ENCODE assay signal across 7 mouse cellular contexts in the genomic region with DNA sequence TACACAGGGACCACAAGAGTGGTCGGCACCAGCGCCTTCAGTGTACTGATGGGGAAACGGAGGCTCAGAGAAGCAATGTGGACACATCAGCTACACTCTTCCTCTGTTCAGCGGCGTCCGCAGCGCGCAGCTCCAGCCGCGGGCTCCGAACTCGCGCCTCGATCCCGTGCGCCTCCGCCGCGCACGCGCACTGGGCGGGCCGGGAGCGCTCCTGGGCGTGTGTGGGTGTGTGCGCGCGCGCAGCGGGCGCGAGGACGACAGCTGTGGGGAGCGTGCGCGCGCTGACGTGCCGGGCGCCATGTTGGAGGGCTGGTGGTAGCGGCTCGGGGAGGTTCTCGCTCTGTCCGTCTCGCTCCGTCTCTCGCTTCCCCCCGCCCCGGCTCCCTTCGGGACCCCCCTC. TPM values are rescaled to one million over a fixed set of nuclear protein-coding genes. Genes with fewer than 3 reads are reported as not detected.
A peak's percentile ranks its signal among the peaks of the same experiment; 100 is the strongest.
DNase-seq lines count a peak whose midpoint lies in the region; ATAC-seq lines count a peak whose summit lies in the region.

TSS of gene Ppp4r2 (plus strand) at position 268 of the 400 bp plus-strand sequence.

- H3K4me2 ChIP-seq in midbrain, embryonic 13.5 days (replicated peaks), result peak within 1 kb of the TSS; percentile 65

- H3K27me3 ChIP-seq in embryonic facial prominence, embryonic 10.5 days (replicated peaks; ENCODE audit: low read depth, poor library complexity, severe bottlenecking), result no peaks in the 10 kb centered on the region
- H3K27me3 ChIP-seq in limb, embryonic 10.5 days (ENCODE audit: low read depth, poor library complexity, severe bottlenecking), result no peaks in the 10 kb centered on the region
- no peaks in the 10 kb centered on the region for H3K27me3 ChIP-seq in midbrain, embryonic 13.5 days

- peaks cover 38% of the 10 kb centered on the region for H3K36me3 ChIP-seq in embryonic facial prominence, embryonic 10.5 days (replicated peaks)
- peaks cover 40% of the 10 kb centered on the region for H3K36me3 ChIP-seq in limb, embryonic 10.5 days
- peaks cover 26% of the 10 kb centered on the region for H3K36me3 ChIP-seq in midbrain, embryonic 13.5 days

- ATAC-seq in granulocyte monocyte progenitor cell, adult 5-6 weeks (replicated peaks; ENCODE audit: poor library complexity, severe bottlenecking), result peak; percentile 95
- peak; percentile 95 for ATAC-seq in midbrain, embryonic 13.5 days

- H3K9me3 ChIP-seq in embryonic facial prominence, embryonic 10.5 days, result no peaks in the 10 kb centered on the region
- H3K9me3 ChIP-seq in limb, embryonic 10.5 days (replicated peaks), result no peaks in the 10 kb centered on the region
- H3K9me3 ChIP-seq in midbrain, embryonic 13.5 days, result no peaks in the 10 kb centered on the region

- H3K4me3 ChIP-seq in embryonic facial prominence, embryonic 10.5 days, result peak within 1 kb of the TSS; percentile 92
- peak within 1 kb of the TSS; percentile 93 for H3K4me3 ChIP-seq in limb, embryonic 10.5 days
- H3K4me3 ChIP-seq in midbrain, embryonic 13.5 days (replicated peaks), result peak within 1 kb of the TSS; percentile 88

- H3K9ac ChIP-seq in midbrain, embryonic 13.5 days (replicated peaks), result peak within 1 kb of the TSS; percentile 87

- DNase-seq in adrenal gland, postnatal 10 days, result peak; percentile 94
- DNase-seq in embryonic facial prominence, embryonic 10.5 days (ENCODE audit: low spot score), result peak; percentile 93
- peak; percentile 89 for DNase-seq in kidney, adult 11 months
- peak; percentile 94 for DNase-seq in limb, embryonic 10.5 days (ENCODE audit: low spot score)
- DNase-seq in spleen, adult 12 weeks (ENCODE audit: low spot score), result peak; percentile 85

- peak within 1 kb of the TSS; percentile 97 for H3K27ac ChIP-seq in embryonic facial prominence, embryonic 10.5 days (replicated peaks)
- peak within 1 kb of the TSS; percentile 98 for H3K27ac ChIP-seq in limb, embryonic 10.5 days
- H3K27ac ChIP-seq in midbrain, embryonic 13.5 days, result peak within 1 kb of the TSS; percentile 94

- H3K4me1 ChIP-seq in embryonic facial prominence, embryonic 10.5 days, result peaks cover 8% of the 10 kb centered on the region; the same call in 1 of the 2 replicates
- peaks cover 5% of the 10 kb centered on the region for H3K4me1 ChIP-seq in limb, embryonic 10.5 days
- H3K4me1 ChIP-seq in midbrain, embryonic 13.5 days (replicated peaks), result peaks cover 36% of the 10 kb centered on the region

- WGBS in embryonic facial prominence, embryonic 10.5 days, result under 1% methylated on average over 47 of the region's 50 CpGs
- WGBS in limb, embryonic 10.5 days, result under 1% methylated on average over 34 of the region's 50 CpGs
- under 1% methylated on average over 49 of the region's 50 CpGs for WGBS in midbrain, embryonic 13.5 days

RNA-seq across cellular contexts. Expression of gene Ppp4r2, which starts in this region (rescaled TPM):
- 10 to 100 TPM; 64.2 to 68.3 TPM for total RNA-seq in adrenal gland, postnatal 10 days (2021)
- polyA plus RNA-seq in embryonic facial prominence, embryonic 10.5 days (2016; fragmentation: Nextera tagmentation; extraction: Ambion mirVana), result 22.6 and 23.9 TPM in 2 replicates
- total RNA-seq in granulocyte monocyte progenitor cell, adult 5-6 weeks (2014; fragmentation: Nextera tagmentation), result 36.4 and 46.1 TPM in 2 replicates
- 67.6 and 81.8 TPM in 2 replicates for total RNA-seq in granulocyte monocyte progenitor cell, adult 5-6 weeks (2017)
- 21.0 and 26.9 TPM in 2 replicates for polyA plus RNA-seq in limb, embryonic 10.5 days (2016; fragmentation: Nextera tagmentation; extraction: Ambion mirVana)
- polyA plus RNA-seq in midbrain, embryonic 13.5 days (2015; fragmentation: Nextera tagmentation; extraction: Ambion mirVana), result 26.4 and 26.6 TPM in 2 replicates

Comparison
In these comparisons a context has a peak if more than half of its experiments do, and no peak if none do; other contexts are left out.
1. Peak in every context shown above with its lines: DNase-seq, ATAC-seq, H3K4me3 ChIP-seq and H3K27ac ChIP-seq.